Comparison of ENCODE assay signal across 8 mouse cellular contexts in genomic region chr16:90801928-90802327, GRCm38 (mm10). TPM values are rescaled to one million over a fixed set of nuclear protein-coding genes. Genes with fewer than 3 reads are reported as not detected.
DNase-seq lines count a peak whose midpoint lies in the region; ATAC-seq and TF ChIP-seq lines count a peak whose summit lies in the region.
"Had no signal": no experiment of that assay in that cellular context is flagged by ENCODE, and none has a peak within 500 bp of the region (broad histone marks: within the 10 kb centered on the region; RNA-seq: fewer than 3 reads in every experiment).

No protein-coding gene starts in this region.

- no peak overlapping the region for H3K4me3 ChIP-seq in kidney, adult 2 months (ENCODE audit: insufficient read depth, low read depth, low read length)
- H3K4me3 ChIP-seq in MEL (ENCODE audit: control insufficient read depth in 1 of 2, insufficient read depth in 1 of 2, low read depth in 2 of 2, low read length in 2 of 2), result no peak overlapping the region
- H3K4me3 ChIP-seq in lung, postnatal 0 days (ENCODE audit: low read depth, low read length), result no peak overlapping the region

- no peak for ATAC-seq in lung, postnatal 0 days

- no peak for TF ChIP-seq POLR2A in kidney, adult 2 months (IDR thresholded peaks at IDR 0.05; ENCODE audit: low read depth, low read length)
- no peak for TF ChIP-seq POLR2A in MEL (IDR thresholded peaks at IDR 0.05; ENCODE audit: control insufficient read depth in 1 of 2, insufficient read depth in 1 of 2, low read depth in 1 of 2, low read length in 2 of 2, poor library complexity in 1 of 2)

- H3K4me1 ChIP-seq in kidney, adult 2 months (ENCODE audit: control insufficient read depth, insufficient read depth, low read length), result no peaks in the 10 kb centered on the region
- H3K4me1 ChIP-seq in MEL (ENCODE audit: control insufficient read depth in 1 of 2, insufficient read depth in 2 of 2, low read length in 2 of 2), result no peaks in the 10 kb centered on the region
- H3K4me1 ChIP-seq in lung, postnatal 0 days (ENCODE audit: insufficient read depth, low read depth, low read length), result no peaks in the 10 kb centered on the region

- peak; percentile 12 for DNase-seq in kidney, adult 2 months
- DNase-seq in kidney, adult 9 months, result no peak
- peak; percentile 31 for DNase-seq in MEL (ENCODE audit: low read depth, low spot score)
- DNase-seq in adrenal gland, postnatal 36 days, result peak; percentile 57 to 70
- peak; percentile 49 for DNase-seq in lung, postnatal 0 days (ENCODE audit: low spot score)
- DNase-seq in left cerebral cortex, postnatal 4 days, result no peak
- no peak for DNase-seq in gastrocnemius, adult 18-20 months (ENCODE audit: low spot score)
- DNase-seq: right cerebral cortex, postnatal 25 days had no signal

- H3K27ac ChIP-seq in kidney, adult 2 months (ENCODE audit: insufficient read depth, low read depth, low read length), result no peak overlapping the region
- H3K27ac ChIP-seq in MEL (ENCODE audit: control insufficient read depth, low read depth, low read length), result no peak overlapping the region
- H3K27ac ChIP-seq in lung, postnatal 0 days (ENCODE audit: low read length), result no peak overlapping the region

- TF ChIP-seq RAD21 in MEL (IDR thresholded peaks at IDR 0.05; ENCODE audit: low read depth, low read length), result peak; percentile 10

- 82% methylated on average over 3 of the region's 3 CpGs for WGBS in kidney, adult 2 months
- WGBS in lung, postnatal 0 days, result 93% methylated on average over 3 of the region's 3 CpGs

- H3K36me3 ChIP-seq in kidney, adult 2 months (ENCODE audit: control insufficient read depth, insufficient read depth, low read length), result no peaks in the 10 kb centered on the region
- H3K36me3 ChIP-seq in MEL (ENCODE audit: control insufficient read depth in 1 of 2, insufficient read depth in 2 of 2, low read length in 2 of 2), result peaks cover 0 to 6% of the 10 kb centered on the region in 2 experiments; a peak in 2 of 4 replicates
- no peaks in the 10 kb centered on the region for H3K36me3 ChIP-seq in lung, postnatal 0 days (ENCODE audit: insufficient read depth, low read length)

- H3K9ac ChIP-seq in MEL (ENCODE audit: control insufficient read depth, low read depth, low read length, poor library complexity, severe bottlenecking), result no peak overlapping the region
- H3K9ac ChIP-seq in lung, postnatal 0 days (replicated peaks; ENCODE audit: low read depth), result no peak overlapping the region

- TF ChIP-seq EP300 in MEL (IDR thresholded peaks at IDR 0.05; ENCODE audit: low read depth in 1 of 2, low read length in 2 of 2), result no peak
- no peak for TF ChIP-seq EP300 in lung, postnatal 0 days (IDR thresholded peaks at IDR 0.05)

- H3K79me2 ChIP-seq in MEL (ENCODE audit: control insufficient read depth, insufficient read depth, low read length, poor library complexity), result 0 out of 2 replicates have a peak, but pooled peaks cover 2% of the 10 kb centered on the region

- TF ChIP-seq CTCF in kidney, adult 2 months (conservative IDR thresholded peaks at IDR 0.05; ENCODE audit: insufficient read depth, insufficient read length, low read depth, low read length), result peak; percentile 48
- peak; percentile 42 to 62 (median 48); a peak in 5 of 6 replicates for TF ChIP-seq CTCF in MEL (IDR thresholded peaks at IDR 0.05 in 2 of 3, conservative IDR thresholded peaks at IDR 0.05 in 1 of 3; ENCODE audit: control insufficient read depth in 1 of 3, insufficient read depth in 1 of 3, low read depth in 2 of 3, low read length in 3 of 3, poor library complexity in 1 of 3, severe bottlenecking in 1 of 3)
- TF ChIP-seq CTCF in lung, postnatal 0 days (IDR thresholded peaks at IDR 0.05), result peak; percentile 66

- no peak overlapping the region for H3K4me2 ChIP-seq in lung, postnatal 0 days (replicated peaks; ENCODE audit: low read depth, low read length)

- intact Hi-C loops in left cerebral cortex, postnatal 4 days (cut with DNase I), result no loop called here

- H3K27me3 ChIP-seq in kidney, adult 2 months (replicated peaks; ENCODE audit: control insufficient read depth, insufficient read depth, low read length), result no peaks in the 10 kb centered on the region
- no peaks in the 10 kb centered on the region for H3K27me3 ChIP-seq in MEL (ENCODE audit: control insufficient read depth in 1 of 2, insufficient read depth in 2 of 2, low read length in 2 of 2)
- no peaks in the 10 kb centered on the region for H3K27me3 ChIP-seq in lung, postnatal 0 days (replicated peaks; ENCODE audit: insufficient read depth, low read length)

- no peaks in the 10 kb centered on the region for H3K9me3 ChIP-seq in MEL (replicated peaks; ENCODE audit: insufficient read depth, low read length)
- no peaks in the 10 kb centered on the region for H3K9me3 ChIP-seq in lung, postnatal 0 days (ENCODE audit: low read length)

TF ChIP-seq in MEL, 35 proteins besides CTCF, POLR2A, EP300 and RAD21:
- TF ChIP-seq CHD2 (IDR thresholded peaks at IDR 0.05; ENCODE audit: low read length), result no peak
- no peak for TF ChIP-seq E2F4 (IDR thresholded peaks at IDR 0.05; ENCODE audit: borderline replicate concordance, low read depth, low read length)
- peak; percentile 34; the same call in 1 of the 2 replicates for TF ChIP-seq SMC3 (IDR thresholded peaks at IDR 0.05; ENCODE audit: low read depth, low read length)

RNA-seq across cellular contexts. Expression of gene Urb1, which starts 8.3 kb away (rescaled TPM):
- 2.7 and 3.2 TPM in 2 replicates for polyA plus RNA-seq in kidney, adult 2 months (2012; rRNA removed)
- 32.1 and 35.3 TPM in 2 replicates for total RNA-seq in MEL (2012; rRNA removed)
- 10 to 100 TPM; 26.2 to 36.7 TPM for polyA plus RNA-seq in MEL (2012; ENCODE audit: insufficient read depth in 1 of 2, insufficient read length in 2 of 2, low read depth in 1 of 2, low replicate concordance in 2 of 2, missing spikeins in 1 of 2)
- 10 to 100 TPM; 13.0 to 18.7 TPM for total RNA-seq in adrenal gland, postnatal 36 days (2021)
- polyA plus RNA-seq in lung, postnatal 0 days (2015; fragmentation: Nextera tagmentation; extraction: Ambion mirVana), result 2.7 TPM in 2 replicates
- 10 to 100 TPM; 15.9 to 18.5 TPM for total RNA-seq in left cerebral cortex, postnatal 4 days (2021)
- 1 to 10 TPM; 5.1 to 5.2 TPM for total RNA-seq in gastrocnemius, adult 18-20 months (2021)

RNA-seq across cellular contexts. Expression of gene Eva1c, which starts 24.6 kb away (rescaled TPM):
- polyA plus RNA-seq in kidney, adult 2 months (2012; rRNA removed), result 5.8 and 8.3 TPM in 2 replicates
- not detected in 2 replicates for total RNA-seq in MEL (2012; rRNA removed)
- polyA plus RNA-seq in MEL (2012; ENCODE audit: insufficient read depth in 1 of 2, insufficient read length in 2 of 2, low read depth in 1 of 2, low replicate concordance in 2 of 2, missing spikeins in 1 of 2), result under 1 TPM in 1 of 2 experiments, not detected in 1; 0.06 TPM
- 1 to 10 TPM; 2.8 to 7.5 TPM for total RNA-seq in adrenal gland, postnatal 36 days (2021)
- polyA plus RNA-seq in lung, postnatal 0 days (2015; fragmentation: Nextera tagmentation; extraction: Ambion mirVana), result 5.9 and 9.6 TPM in 2 replicates
- total RNA-seq in left cerebral cortex, postnatal 4 days (2021), result 1 to 10 TPM in 1 of 2 experiments, under 1 TPM in 1; 0.96 to 1.4 TPM
- under 1 TPM; 0.26 to 0.59 TPM for total RNA-seq in gastrocnemius, adult 18-20 months (2021)

Comparison
In these comparisons a context has a peak if more than half of its experiments do, and no peak if none do; other contexts are left out.
1. DNase-seq: peak in kidney, adult 2 months (single experiment), MEL (single experiment), adrenal gland, postnatal 36 days (2 of 2) and lung, postnatal 0 days (single experiment); none in kidney, adult 9 months (single experiment), left cerebral cortex, postnatal 4 days (single experiment) and gastrocnemius, adult 18-20 months (single experiment).
2. Peak in every context shown above with its lines, with median percentiles within 50 percentile points of each other: CTCF ChIP-seq.